Mouse (Mus musculus): Measurements from ENCODE around the gene Kdm5a. TPM values are rescaled to one million over a fixed set of nuclear protein-coding genes. Genes with fewer than 3 reads are reported as not detected.
A peak's percentile ranks its signal among the peaks of the same experiment; 100 is the strongest.

The Kdm5a gene
- total and polyA plus RNA-seq, 3 experiments: 20.8 to 35.8 (median 29.3) TPM

GRCm38 (mm10) chr6:120473427-120473826 lies 109.5 kb downstream of the Kdm5a start:
- Histone ChIP-seq H3K79me2 (replicated peaks; ENCODE audit: control insufficient read depth, extremely low read depth, insufficient read depth, poor library complexity, severe bottlenecking) (peaks cover 19% of the 10 kb centered on the region), H3K27ac (ENCODE audit: insufficient read depth, low read depth) (0 out of 2 replicates have a peak overlapping the region, but pooled peaks have one; percentile 10), H3K4me2 (ENCODE audit: insufficient read depth, low read depth, poor library complexity, severe bottlenecking) (no peak overlapping the region), H3K36me3 (replicated peaks in 1 of 2; ENCODE audit: control insufficient read depth in 1 of 2, insufficient read depth in 1 of 2, low read length in 1 of 2) (peaks cover 41 to 55% of the 10 kb centered on the region in 2 experiments), H3K9ac (ENCODE audit: insufficient read depth, low read depth) (no peak overlapping the region), H3K4me1 (ENCODE audit: control insufficient read depth in 1 of 2, insufficient read depth in 2 of 2) (peaks cover 21 to 47% of the 10 kb centered on the region in 2 experiments), H3K27me3 (replicated peaks) (no peaks in the 10 kb centered on the region), H3K9me3 (replicated peaks; ENCODE audit: low read length) (no peaks in the 10 kb centered on the region), H3K4me3 (replicated peaks in 1 of 3; ENCODE audit: low read depth in 2 of 3, low read length in 2 of 3, poor library complexity in 1 of 3) (no peak overlapping the region)
- no peak for DNase-seq (ENCODE audit: extremely low read depth)
- TF ChIP-seq POLR2AphosphoS2 (IDR thresholded peaks at IDR 0.05; ENCODE audit: low read depth, low read length) (no peak), E2F4 (IDR thresholded peaks at IDR 0.05; ENCODE audit: insufficient replicate concordance, low read depth, low read length) (no peak), TBP (conservative IDR thresholded peaks at IDR 0.05; ENCODE audit: low read depth, low read length) (no peak), CHD2 (IDR thresholded peaks at IDR 0.05; ENCODE audit: low read length) (no peak), ZNF384 (IDR thresholded peaks at IDR 0.05; ENCODE audit: low read depth, low read length) (no peak), PAX5 (IDR thresholded peaks at IDR 0.05; ENCODE audit: low read length) (no peak), UBTF (IDR thresholded peaks at IDR 0.05; ENCODE audit: low read depth, low read length) (no peak), EP300 (IDR thresholded peaks at IDR 0.05; ENCODE audit: low read length) (no peak), RAD21 (IDR thresholded peaks at IDR 0.05; ENCODE audit: low read depth, low read length) (no peak), POLR2A (IDR thresholded peaks at IDR 0.05; ENCODE audit: low read depth, low read length) (no peak), ZC3H11A (IDR thresholded peaks at IDR 0.05; ENCODE audit: low read depth, low read length) (no peak), MYC (IDR thresholded peaks at IDR 0.05; ENCODE audit: low read depth, low read length) (no peak)
- in situ Hi-C loops (cut with MboI; ENCODE audit: low pct_ligation_motif_present, low pct_unique_long_range_greater_than_20kb, low sequenced_read_pairs): no loop called here
- dilution Hi-C loops (cut with MboI; ENCODE audit: extremely low pct_ligation_motif_present, extremely low pct_unique_long_range_greater_than_20kb, low sequenced_read_pairs): no loop called here

DNA sequence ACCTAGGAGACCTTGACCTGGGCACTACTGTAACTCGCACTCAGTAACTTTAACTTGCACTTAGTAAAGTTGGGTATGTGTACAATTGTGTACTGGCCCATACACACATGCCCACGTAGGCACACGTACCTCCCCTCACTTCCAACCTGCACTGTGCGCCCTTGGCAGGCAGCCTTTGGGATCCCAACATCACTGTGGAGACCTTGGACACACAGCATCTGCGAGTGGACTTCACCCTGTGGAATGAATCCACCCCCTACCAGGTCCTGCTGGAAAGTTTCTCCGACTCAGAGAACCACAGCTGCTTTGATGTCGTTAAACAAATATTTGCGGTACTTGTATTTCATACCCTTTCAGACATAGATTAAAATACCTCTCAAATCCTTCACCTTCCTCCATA lies 111.4 kb downstream of the Kdm5a start:
- no peak for DNase-seq (ENCODE audit: extremely low read depth)
- Histone ChIP-seq H3K36me3 (replicated peaks in 1 of 2; ENCODE audit: control insufficient read depth in 1 of 2, insufficient read depth in 1 of 2, low read length in 1 of 2) (peaks cover 58 to 74% of the 10 kb centered on the region in 2 experiments), H3K27ac (ENCODE audit: insufficient read depth, low read depth) (no peak overlapping the region), H3K4me2 (ENCODE audit: insufficient read depth, low read depth, poor library complexity, severe bottlenecking) (no peak overlapping the region), H3K9me3 (replicated peaks; ENCODE audit: low read length) (no peaks in the 10 kb centered on the region), H3K79me2 (replicated peaks; ENCODE audit: control insufficient read depth, extremely low read depth, insufficient read depth, poor library complexity, severe bottlenecking) (peaks cover 12% of the 10 kb centered on the region), H3K27me3 (replicated peaks) (no peaks in the 10 kb centered on the region), H3K9ac (ENCODE audit: insufficient read depth, low read depth) (no peak overlapping the region), H3K4me3 (replicated peaks in 1 of 3; ENCODE audit: low read depth in 2 of 3, low read length in 2 of 3, poor library complexity in 1 of 3) (no peak overlapping the region), H3K4me1 (ENCODE audit: control insufficient read depth in 1 of 2, insufficient read depth in 2 of 2) (peaks cover 18 to 34% of the 10 kb centered on the region in 2 experiments)
- TF ChIP-seq ZC3H11A (IDR thresholded peaks at IDR 0.05; ENCODE audit: low read depth, low read length) (no peak), ZMIZ1 (IDR thresholded peaks at IDR 0.05; ENCODE audit: low read depth, low read length) (no peak), SMC3 (IDR thresholded peaks at IDR 0.05; ENCODE audit: low read depth, low read length) (no peak), NRF1 (IDR thresholded peaks at IDR 0.05; ENCODE audit: low read depth, low read length) (no peak), E2F4 (IDR thresholded peaks at IDR 0.05; ENCODE audit: insufficient replicate concordance, low read depth, low read length) (no peak), NELFE (IDR thresholded peaks at IDR 0.05; ENCODE audit: low read depth, low read length) (no peak)
- dilution Hi-C loops (cut with MboI; ENCODE audit: extremely low pct_ligation_motif_present, extremely low pct_unique_long_range_greater_than_20kb, low sequenced_read_pairs): no loop called here
- in situ Hi-C loops (cut with MboI; ENCODE audit: low pct_ligation_motif_present, low pct_unique_long_range_greater_than_20kb, low sequenced_read_pairs): no loop called here
